Mouse (Mus musculus) forebrain, embryonic 12.5 days (tissue): ENCODE data around the gene Ttc32. TPM values are rescaled to one million over a fixed set of nuclear protein-coding genes. Genes with fewer than 3 reads are reported as not detected.
A peak's percentile ranks its signal among the peaks of the same experiment; 100 is the strongest.

Source experiments
- ATAC-seq: fragments of 200-750 bp; cut with Nextera tagmentation; 2 replicates; pipeline ENCODE4 v1.8.0; 2017; ENCODE audit warnings: moderate TSS enrichment; ENCODE audit not compliant: low FRiP score
- H3K27ac ChIP-seq: fragments of 300-500 bp; sonication (generic); 2 replicates; pipeline ENCODE4 v1.5.1; 2016; ENCODE audit warnings: mild to moderate bottlenecking
- H3K27me3 ChIP-seq: fragments of 300-500 bp; sonication (generic); 2 replicates; pipeline ENCODE4 v1.6.1; 2016; ENCODE audit warnings: mild to moderate bottlenecking
- H3K36me3 ChIP-seq: fragments of 300-500 bp; sonication (generic); replicated peaks from 2 replicates; pipeline ENCODE4 v1.6.1; 2016; ENCODE audit warnings: mild to moderate bottlenecking
- H3K4me1 ChIP-seq: fragments of 300-500 bp; sonication (generic); 2 replicates; pipeline ENCODE4 v1.6.1; 2016
- H3K4me2 ChIP-seq: fragments of 300-500 bp; sonication (generic); 2 replicates; pipeline ENCODE4 v1.6.1; 2016; ENCODE audit warnings: mild to moderate bottlenecking, moderate library complexity
- H3K4me3 ChIP-seq: fragments of 300-500 bp; sonication (generic); replicated peaks from 2 replicates; pipeline ENCODE4 v1.5.1; 2016; ENCODE audit warnings: mild to moderate bottlenecking
- H3K9ac ChIP-seq: fragments of 300-500 bp; sonication (generic); 2 replicates; pipeline ENCODE4 v1.6.1; 2016; ENCODE audit warnings: mild to moderate bottlenecking
- H3K9me3 ChIP-seq: fragments of 300-500 bp; sonication (generic); 2 replicates; pipeline ENCODE4 v1.6.1; 2016
- WGBS: fragments of 180-500 bp; shearing (Covaris S2); methylation state at CpG from one replicate; pipeline ENCODE4 v1.1.7; 2016; 5-methylcytosine and 5-hydroxymethylcytosine counted together
- polyA plus RNA-seq: library from polyadenylated mRNA; unstranded; fragments of >200 nt; fragmentation: Nextera tagmentation; extraction: Ambion mirVana; gene quantifications from 2 replicates; pipeline ENCODE4 v1.2.1, GENCODE M21; 2016

Gene Ttc32
- polyA plus RNA-seq, 1 experiment from 2014 or later = 20.9 TPM

DNA sequence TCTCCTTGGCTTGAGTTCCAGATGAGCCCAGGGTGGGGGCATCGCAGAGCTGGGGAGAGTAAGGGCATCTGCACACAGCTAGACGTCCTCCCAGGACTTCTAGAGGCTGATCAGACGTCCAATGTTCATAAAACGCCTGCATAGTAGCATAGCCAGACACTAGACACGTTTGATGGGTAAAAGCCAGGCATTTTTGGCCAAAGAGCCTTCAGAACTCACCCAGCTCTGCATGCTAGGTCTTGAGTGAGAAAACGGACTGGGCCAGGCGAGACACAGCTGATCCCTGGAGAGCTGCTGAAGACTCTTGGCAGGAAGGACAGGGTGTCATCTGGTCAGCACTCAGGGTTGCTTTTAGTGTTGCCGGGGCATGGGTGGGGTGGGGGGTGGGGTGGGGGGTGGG is 18.3 kb downstream of the Ttc32 start:
- H3K27me3 ChIP-seq = no peaks in the 10 kb centered on the region
- H3K9me3 ChIP-seq = no peaks in the 10 kb centered on the region
- no peak overlapping the region for H3K4me2 ChIP-seq
- WGBS = 82% methylated on average over 8 of the region's 8 CpGs
- H3K36me3 ChIP-seq = no peaks in the 10 kb centered on the region
- H3K9ac ChIP-seq = no peak overlapping the region
- no peak for ATAC-seq
- H3K27ac ChIP-seq = no peak overlapping the region
- H3K4me1 ChIP-seq = 0 out of 2 replicates have a peak, but pooled peaks cover 5% of the 10 kb centered on the region
- no peak overlapping the region for H3K4me3 ChIP-seq

DNA sequence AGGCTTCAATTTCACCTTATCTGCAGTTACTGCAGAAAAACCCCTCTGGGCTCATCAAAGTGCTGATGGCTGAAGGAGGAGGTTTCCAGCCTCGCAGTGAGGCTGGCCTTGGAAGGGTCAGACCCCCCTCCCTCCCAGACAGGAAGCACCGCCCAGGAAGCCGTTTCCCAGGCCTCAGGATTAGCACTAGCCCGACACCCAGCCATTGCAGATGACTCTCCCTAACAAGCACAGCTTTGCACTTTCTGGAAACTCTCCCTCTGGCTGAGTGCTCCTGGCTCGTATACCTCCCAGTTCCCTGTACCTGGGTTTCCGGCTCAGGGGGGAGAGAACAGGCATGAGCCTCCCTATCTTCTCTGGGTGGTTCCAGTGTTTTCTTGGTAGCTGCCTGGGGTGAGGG is 21.0 kb downstream of the Ttc32 start:
- H3K4me2 ChIP-seq = no peak overlapping the region
- ATAC-seq = no peak
- H3K27ac ChIP-seq = no peak overlapping the region
- H3K4me1 ChIP-seq = no peaks in the 10 kb centered on the region
- no peak overlapping the region for H3K9ac ChIP-seq
- H3K36me3 ChIP-seq = no peaks in the 10 kb centered on the region
- H3K4me3 ChIP-seq = no peak overlapping the region
- 46% methylated on average over 6 of the region's 6 CpGs for WGBS
- no peaks in the 10 kb centered on the region for H3K27me3 ChIP-seq
- no peaks in the 10 kb centered on the region for H3K9me3 ChIP-seq

DNA sequence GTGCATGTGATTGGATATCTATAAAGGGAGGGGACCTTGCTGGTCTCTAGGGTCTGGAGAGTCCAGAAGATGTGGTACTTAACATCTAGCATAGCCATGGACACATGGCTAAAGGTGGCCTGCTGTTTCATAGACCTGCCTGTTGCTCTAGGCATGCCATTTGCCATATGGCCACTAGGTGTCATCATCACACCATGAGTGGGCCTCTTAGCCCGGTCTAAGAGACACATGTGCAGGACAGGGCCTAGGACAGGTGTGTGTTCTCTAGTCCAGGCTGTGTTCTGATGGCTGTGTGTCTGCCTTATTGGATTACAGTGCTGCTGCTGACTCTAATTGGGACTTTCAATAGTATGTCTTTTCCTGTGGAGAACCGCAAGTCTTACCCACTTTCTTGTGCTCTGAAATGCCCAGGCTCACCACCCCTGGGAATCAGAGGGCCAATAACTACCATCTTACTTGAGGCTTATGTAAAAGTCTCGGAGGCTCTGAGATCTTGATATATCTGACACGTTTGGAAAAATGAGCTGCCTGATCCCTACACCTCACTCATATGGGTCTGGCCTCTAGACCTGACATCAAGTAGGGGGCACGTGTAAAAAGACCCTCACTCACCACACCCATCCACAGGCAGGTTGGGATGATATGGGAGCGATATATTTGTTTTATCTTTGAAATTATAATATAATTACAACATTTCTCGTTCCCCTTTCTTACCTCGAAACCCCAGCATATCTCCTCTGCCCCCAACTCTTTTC is 22.5 kb downstream of the Ttc32 start:
- no peaks in the 10 kb centered on the region for H3K36me3 ChIP-seq
- H3K9me3 ChIP-seq = no peaks in the 10 kb centered on the region
- H3K27ac ChIP-seq = no peak overlapping the region
- WGBS = 59% methylated on average over 8 of the region's 8 CpGs
- H3K9ac ChIP-seq = no peak overlapping the region
- no peak overlapping the region for H3K4me3 ChIP-seq
- peak; percentile 83 for ATAC-seq
- no peak overlapping the region for H3K4me2 ChIP-seq
- no peaks in the 10 kb centered on the region for H3K4me1 ChIP-seq
- H3K27me3 ChIP-seq = no peaks in the 10 kb centered on the region

DNA sequence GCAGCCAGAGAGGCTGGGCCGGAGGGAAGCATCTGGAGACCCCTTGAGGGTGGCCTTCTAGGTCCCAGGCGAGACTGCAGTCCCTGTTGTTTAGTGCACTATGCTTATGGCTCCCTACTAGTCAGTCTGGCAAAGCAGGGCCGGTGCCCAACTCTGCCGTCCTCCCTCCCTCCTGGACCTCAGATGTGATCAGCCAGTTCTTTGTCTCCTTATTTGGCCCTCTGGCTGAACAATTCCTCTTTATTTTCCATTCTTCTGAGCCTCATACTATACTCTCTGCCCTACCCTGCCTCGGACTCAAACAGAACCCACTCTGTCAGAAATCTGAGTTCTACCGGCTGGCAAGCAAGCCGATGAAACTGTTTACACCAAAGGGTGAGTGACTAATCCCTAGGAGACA is 23.5 kb downstream of the Ttc32 start:
- Histone ChIP-seq H3K36me3 (no peaks in the 10 kb centered on the region), H3K9ac (no peak overlapping the region), H3K4me1 (no peaks in the 10 kb centered on the region), H3K4me2 (no peak overlapping the region), H3K4me3 (no peak overlapping the region), H3K9me3 (no peaks in the 10 kb centered on the region), H3K27ac (no peak overlapping the region), H3K27me3 (no peaks in the 10 kb centered on the region)
- no peak for ATAC-seq
- 44% methylated on average over 7 of the region's 7 CpGs for WGBS

DNA sequence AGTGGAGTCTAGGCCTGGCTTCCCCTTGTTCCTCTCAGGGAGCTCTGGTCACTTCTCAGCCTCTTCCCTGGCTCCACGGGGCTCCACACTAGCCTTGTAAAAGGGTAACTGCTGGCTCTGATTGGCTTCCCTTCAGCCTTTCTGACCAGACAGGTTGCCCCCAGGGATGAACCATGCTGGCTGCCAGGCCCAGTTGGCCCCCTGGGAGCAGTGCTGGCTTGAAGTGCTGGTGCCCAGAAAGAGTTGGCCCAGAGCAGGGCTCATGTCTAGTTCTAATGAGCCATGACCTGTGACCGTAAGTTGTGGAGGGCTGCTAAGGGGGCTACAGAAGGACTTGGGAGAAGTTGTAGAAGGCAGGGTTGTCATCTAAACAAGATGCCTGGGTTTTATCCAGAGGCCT is 24.2 kb downstream of the Ttc32 start:
- H3K9ac ChIP-seq = no peak overlapping the region
- H3K4me1 ChIP-seq = no peaks in the 10 kb centered on the region
- no peaks in the 10 kb centered on the region for H3K36me3 ChIP-seq
- no peaks in the 10 kb centered on the region for H3K9me3 ChIP-seq
- H3K4me3 ChIP-seq = no peak overlapping the region
- WGBS = 74% methylated on average over 2 of the region's 2 CpGs
- ATAC-seq = no peak
- no peak overlapping the region for H3K27ac ChIP-seq
- H3K27me3 ChIP-seq = no peaks in the 10 kb centered on the region
- no peak overlapping the region for H3K4me2 ChIP-seq

DNA sequence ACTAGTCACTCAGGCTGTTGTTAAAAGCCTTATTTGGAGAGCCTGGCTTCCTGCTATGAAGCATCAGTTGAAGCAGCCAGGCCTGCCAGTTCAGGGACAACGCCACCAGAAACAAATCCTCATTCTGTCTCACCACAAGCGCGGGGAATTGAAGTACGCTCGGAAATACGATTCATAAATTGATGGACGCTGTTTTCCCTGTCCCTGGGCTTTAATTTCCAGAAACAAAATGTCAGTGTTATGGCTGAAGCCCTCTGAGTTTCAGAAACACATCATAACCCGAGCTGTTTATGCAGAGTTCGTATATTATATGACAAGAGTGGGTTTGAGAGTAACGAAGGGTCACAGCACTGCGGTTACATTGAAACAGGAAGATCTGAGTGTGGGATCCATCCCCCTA is 25.5 kb downstream of the Ttc32 start:
- Histone ChIP-seq H3K4me2 (no peak overlapping the region), H3K27me3 (no peaks in the 10 kb centered on the region), H3K9me3 (no peaks in the 10 kb centered on the region), H3K9ac (no peak overlapping the region), H3K4me3 (no peak overlapping the region), H3K4me1 (no peaks in the 10 kb centered on the region), H3K36me3 (no peaks in the 10 kb centered on the region), H3K27ac (no peak overlapping the region)
- ATAC-seq = no peak
- WGBS = 84% methylated on average over 11 of the region's 11 CpGs

DNA sequence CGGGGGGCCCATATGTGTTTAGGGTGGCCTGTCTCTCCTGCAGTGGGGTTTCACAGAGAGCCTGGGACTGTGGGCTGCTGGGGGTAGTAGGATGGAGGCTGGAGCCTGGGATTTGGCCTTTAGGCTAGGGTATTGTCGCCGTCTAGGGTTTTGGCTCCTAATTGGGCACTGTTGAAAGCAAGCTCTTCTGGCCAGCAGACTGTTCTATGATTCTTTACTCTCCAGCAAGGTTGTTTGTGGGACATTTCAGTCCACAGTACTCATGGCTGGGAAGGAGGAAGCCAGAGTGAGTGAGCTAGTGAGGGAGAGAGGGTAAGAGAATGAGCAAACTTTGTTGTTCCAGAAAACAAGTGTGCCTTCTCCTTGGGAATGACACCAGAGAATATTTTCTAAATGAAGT is 29.7 kb downstream of the Ttc32 start:
- 89% methylated on average over 3 of the region's 3 CpGs for WGBS
- Histone ChIP-seq H3K9me3 (no peaks in the 10 kb centered on the region), H3K4me1 (no peaks in the 10 kb centered on the region), H3K4me2 (no peak overlapping the region), H3K27me3 (no peaks in the 10 kb centered on the region), H3K36me3 (no peaks in the 10 kb centered on the region), H3K9ac (no peak overlapping the region), H3K4me3 (no peak overlapping the region), H3K27ac (no peak overlapping the region)
- ATAC-seq = no peak

DNA sequence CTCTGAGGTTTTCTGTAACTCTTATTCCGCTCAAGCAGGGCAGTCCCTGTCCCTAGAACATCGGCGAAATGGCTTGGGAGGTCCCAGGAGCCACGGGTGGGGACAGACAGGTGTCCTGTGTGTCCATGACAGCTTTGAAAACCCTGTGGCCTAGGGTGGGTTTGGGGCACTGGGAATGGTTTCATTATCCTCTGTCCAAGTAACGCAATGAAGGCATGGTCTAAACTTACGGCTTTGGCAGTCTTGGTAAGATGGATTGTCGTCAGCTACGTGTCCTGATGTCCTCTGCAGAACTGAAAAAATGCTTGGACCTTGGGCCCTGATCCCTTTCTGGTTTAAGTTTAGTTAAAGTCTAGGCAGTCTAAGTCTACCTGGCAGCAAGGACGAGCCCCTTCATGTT is 30.2 kb downstream of the Ttc32 start:
- no peaks in the 10 kb centered on the region for H3K9me3 ChIP-seq

DNA sequence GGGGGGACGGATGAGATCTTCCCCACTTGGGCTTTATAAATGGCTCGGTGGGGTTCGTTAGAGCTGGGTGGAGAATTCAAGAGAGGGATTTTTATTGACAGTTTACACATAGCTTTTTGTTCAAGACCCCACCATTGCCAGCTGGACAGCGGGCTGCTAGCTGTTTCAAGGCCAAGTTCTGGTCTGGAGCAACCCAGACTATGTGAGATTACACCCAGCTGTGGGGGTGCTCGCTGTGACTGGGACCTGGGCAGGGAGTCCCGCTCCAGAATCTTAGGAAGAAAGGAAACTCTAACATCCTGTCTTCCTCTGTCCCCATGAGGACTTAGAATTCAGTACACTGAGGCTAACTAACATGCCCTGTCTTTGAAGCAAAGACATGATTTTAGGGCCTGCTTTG is 33.8 kb downstream of the Ttc32 start:
- WGBS = 65% methylated on average over 6 of the region's 6 CpGs
- Histone ChIP-seq H3K27me3 (no peaks in the 10 kb centered on the region), H3K4me3 (no peak overlapping the region), H3K36me3 (no peaks in the 10 kb centered on the region), H3K4me2 (no peak overlapping the region), H3K4me1 (no peaks in the 10 kb centered on the region), H3K9me3 (no peaks in the 10 kb centered on the region), H3K27ac (no peak overlapping the region), H3K9ac (no peak overlapping the region)
- ATAC-seq = no peak

More for the DNA sequence above, 30.2 kb downstream of the Ttc32 start:
- Histone ChIP-seq H3K27me3 (no peaks in the 10 kb centered on the region), H3K4me2 (no peak overlapping the region), H3K9ac (no peak overlapping the region), H3K4me3 (no peak overlapping the region), H3K36me3 (no peaks in the 10 kb centered on the region), H3K27ac (no peak overlapping the region), H3K4me1 (no peaks in the 10 kb centered on the region)
- WGBS = 94% methylated on average over 9 of the region's 9 CpGs
- ATAC-seq = no peak

DNA sequence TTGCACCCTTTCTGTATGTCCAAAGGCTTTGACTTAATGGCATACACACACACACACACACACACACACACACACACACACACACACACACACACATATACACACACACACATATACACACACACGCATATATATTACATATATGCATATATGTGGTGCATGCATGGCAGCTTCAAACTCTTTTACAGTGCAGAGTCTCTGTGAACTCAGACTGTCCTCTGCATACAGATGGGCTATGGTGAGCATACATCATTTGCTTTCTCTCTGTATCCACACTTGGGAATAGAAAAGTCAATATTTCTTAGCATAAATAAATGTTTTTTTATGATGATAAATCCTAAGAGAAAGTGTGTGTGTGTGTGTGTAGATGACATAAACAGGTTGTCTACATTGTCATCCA is 41.3 kb downstream of the Ttc32 start:
- 92% methylated on average over 1 of the region's 1 CpGs for WGBS
- H3K36me3 ChIP-seq = no peaks in the 10 kb centered on the region
- no peak overlapping the region for H3K9ac ChIP-seq
- no peaks in the 10 kb centered on the region for H3K9me3 ChIP-seq
- H3K4me3 ChIP-seq = no peak overlapping the region
- H3K4me2 ChIP-seq = no peak overlapping the region
- H3K27me3 ChIP-seq = no peaks in the 10 kb centered on the region
- 0 out of 2 replicates have a peak, but pooled peaks cover 3% of the 10 kb centered on the region for H3K4me1 ChIP-seq
- no peak; the same call in 1 of the 2 replicates for ATAC-seq
- H3K27ac ChIP-seq = no peak overlapping the region

DNA sequence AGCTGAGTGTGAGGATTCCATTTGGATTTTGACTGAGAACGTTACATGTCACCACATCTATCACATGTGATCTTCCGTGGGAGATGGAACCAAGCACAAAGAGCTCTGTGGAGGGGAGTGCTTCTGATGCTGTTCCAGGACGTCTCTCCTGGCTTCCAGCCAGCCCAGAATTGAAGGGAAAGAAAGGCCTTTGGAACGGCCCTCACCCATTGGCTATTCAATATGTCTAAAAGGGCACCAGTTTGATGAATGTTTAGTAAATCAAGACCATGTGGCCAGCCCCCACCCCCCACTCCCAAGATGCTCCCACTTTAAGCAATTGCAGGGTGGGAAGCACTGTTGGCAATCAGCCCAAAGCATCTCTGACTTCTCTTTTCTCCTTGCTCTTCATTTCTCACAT is 41.7 kb downstream of the Ttc32 start:
- Histone ChIP-seq H3K4me1 (0 out of 2 replicates have a peak, but pooled peaks cover 3% of the 10 kb centered on the region), H3K4me2 (no peak overlapping the region), H3K36me3 (no peaks in the 10 kb centered on the region), H3K9me3 (no peaks in the 10 kb centered on the region), H3K27ac (no peak overlapping the region), H3K27me3 (no peaks in the 10 kb centered on the region), H3K9ac (no peak overlapping the region), H3K4me3 (no peak overlapping the region)
- ATAC-seq = peak; percentile 44
- WGBS = 45% methylated on average over 4 of the region's 4 CpGs

DNA sequence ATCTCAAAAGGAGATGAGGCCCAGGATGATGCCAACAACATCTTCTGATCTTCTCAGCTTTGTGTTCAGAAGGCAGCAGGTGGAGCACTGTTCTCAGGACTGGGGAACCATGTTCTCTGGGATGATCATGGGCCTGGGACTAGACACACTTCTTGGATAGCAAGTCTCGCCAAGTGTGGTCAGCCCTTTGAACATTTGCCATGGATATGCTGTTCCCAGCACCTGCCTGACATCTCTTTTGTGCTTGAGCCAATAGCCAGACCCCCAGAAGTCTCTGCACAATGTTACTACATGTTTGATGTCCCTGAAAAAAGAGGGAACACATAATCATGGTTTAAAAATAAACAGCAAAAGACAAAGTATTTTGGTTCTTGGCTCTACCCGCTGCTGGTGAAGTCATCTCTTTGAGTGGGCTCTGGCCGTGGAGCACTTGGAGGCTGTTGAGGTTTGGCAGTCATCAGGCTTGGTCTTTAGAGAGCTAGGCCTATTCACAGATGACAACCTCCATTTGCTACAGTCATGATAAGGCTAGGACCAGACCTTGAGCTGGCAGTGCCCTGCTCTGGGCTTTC is 47.8 kb downstream of the Ttc32 start:
- no peaks in the 10 kb centered on the region for H3K9me3 ChIP-seq
- WGBS = 91% methylated on average over 3 of the region's 3 CpGs

DNA sequence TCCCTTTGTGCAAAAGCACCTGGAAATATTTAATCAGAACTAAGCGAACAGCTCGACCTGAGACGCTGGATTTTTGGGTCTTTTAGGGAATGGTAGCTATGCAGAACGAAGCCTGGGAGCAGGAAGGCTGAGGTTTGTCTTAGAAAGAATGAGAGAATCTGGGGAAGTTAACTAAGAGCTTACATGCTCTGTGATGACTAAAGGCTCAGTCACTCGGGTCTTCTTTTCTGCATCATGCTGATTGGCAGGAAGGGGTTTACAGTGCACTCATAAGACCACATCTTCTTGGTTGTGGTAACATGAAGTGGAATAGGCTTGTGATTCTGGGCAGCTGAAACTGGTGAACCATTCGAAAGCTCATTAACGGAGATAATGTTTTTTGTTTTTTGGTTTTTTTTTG is 60.4 kb downstream of the Ttc32 start:
- Histone ChIP-seq H3K9me3 (no peaks in the 10 kb centered on the region), H3K4me3 (no peak overlapping the region), H3K27ac (no peak overlapping the region), H3K27me3 (no peaks in the 10 kb centered on the region), H3K4me1 (no peaks in the 10 kb centered on the region), H3K9ac (no peak overlapping the region), H3K36me3 (no peaks in the 10 kb centered on the region), H3K4me2 (no peak overlapping the region)
- 86% methylated on average over 7 of the region's 7 CpGs for WGBS
- no peak for ATAC-seq

More for the DNA sequence above, 47.8 kb downstream of the Ttc32 start:
- Histone ChIP-seq H3K9ac (no peak overlapping the region), H3K4me1 (no peaks in the 10 kb centered on the region), H3K36me3 (no peaks in the 10 kb centered on the region), H3K4me2 (no peak overlapping the region), H3K27ac (no peak overlapping the region), H3K4me3 (no peak overlapping the region), H3K27me3 (no peaks in the 10 kb centered on the region)
- no peak for ATAC-seq
